Mouse (Mus musculus) limb, embryonic 15.5 days (tissue): Measurements from ENCODE around the gene Mef2d. TPM values are rescaled to one million over a fixed set of nuclear protein-coding genes. Genes with fewer than 3 reads are reported as not detected.
A peak's percentile ranks its signal among the peaks of the same experiment; 100 is the strongest.

Experiments
- ATAC-seq: fragments of 200-750 bp; cut with Nextera tagmentation; 2 replicates; pipeline ENCODE4 v1.8.0; 2017; ENCODE audit warnings: low read depth, moderate TSS enrichment; ENCODE audit not compliant: insufficient number of reproducible peaks, low FRiP score, low TSS enrichment
- H3K27ac ChIP-seq: fragments of 300-500 bp; sonication (generic); 2 replicates; pipeline ENCODE4 v1.5.1; 2015; ENCODE audit warnings: moderate library complexity, mild to moderate bottlenecking, inconsistent platforms
- H3K27me3 ChIP-seq: fragments of 300-500 bp; sonication (generic); 2 replicates; pipeline ENCODE4 v1.6.1; 2015; ENCODE audit warnings: inconsistent platforms
- H3K36me3 ChIP-seq: fragments of 300-500 bp; sonication (generic); 2 replicates; pipeline ENCODE4 v1.6.1; 2015; ENCODE audit warnings: inconsistent platforms
- H3K4me1 ChIP-seq: fragments of 300-500 bp; sonication (generic); 2 replicates; pipeline ENCODE4 v1.6.1; 2015; ENCODE audit warnings: inconsistent platforms
- H3K4me2 ChIP-seq: fragments of 300-500 bp; sonication (generic); 2 replicates; pipeline ENCODE4 v1.6.1; 2015; ENCODE audit warnings: mild to moderate bottlenecking, inconsistent platforms
- H3K4me3 ChIP-seq: fragments of 300-500 bp; sonication (generic); 2 replicates; pipeline ENCODE4 v1.5.1; 2015; ENCODE audit warnings: mild to moderate bottlenecking, inconsistent platforms
- H3K9ac ChIP-seq: fragments of 300-500 bp; sonication (generic); 2 replicates; pipeline ENCODE4 v1.6.1; 2015; ENCODE audit warnings: inconsistent platforms
- H3K9me3 ChIP-seq: fragments of 300-500 bp; sonication (generic); 2 replicates; pipeline ENCODE4 v1.6.1; 2016; ENCODE audit warnings: inconsistent platforms
- WGBS: fragments of 180-500 bp; shearing (Covaris S2); methylation state at CpG from one replicate; pipeline ENCODE4 v1.1.7; 2015; 5-methylcytosine and 5-hydroxymethylcytosine counted together
- polyA plus RNA-seq: library from polyadenylated mRNA; unstranded; fragments of >200 nt; fragmentation: Nextera tagmentation; extraction: Ambion mirVana; gene quantifications from 2 replicates; pipeline ENCODE4 v1.2.1, GENCODE M21; 2015

The Mef2d gene
- polyA plus RNA-seq, 1 experiment from 2014 or later = 23.3 TPM

GRCm38 (mm10) chr3:88139243-88140177 lies 2.7 kb upstream of the Mef2d start:
- peaks cover 53% of the 10 kb centered on the region for H3K4me1 ChIP-seq

DNA sequence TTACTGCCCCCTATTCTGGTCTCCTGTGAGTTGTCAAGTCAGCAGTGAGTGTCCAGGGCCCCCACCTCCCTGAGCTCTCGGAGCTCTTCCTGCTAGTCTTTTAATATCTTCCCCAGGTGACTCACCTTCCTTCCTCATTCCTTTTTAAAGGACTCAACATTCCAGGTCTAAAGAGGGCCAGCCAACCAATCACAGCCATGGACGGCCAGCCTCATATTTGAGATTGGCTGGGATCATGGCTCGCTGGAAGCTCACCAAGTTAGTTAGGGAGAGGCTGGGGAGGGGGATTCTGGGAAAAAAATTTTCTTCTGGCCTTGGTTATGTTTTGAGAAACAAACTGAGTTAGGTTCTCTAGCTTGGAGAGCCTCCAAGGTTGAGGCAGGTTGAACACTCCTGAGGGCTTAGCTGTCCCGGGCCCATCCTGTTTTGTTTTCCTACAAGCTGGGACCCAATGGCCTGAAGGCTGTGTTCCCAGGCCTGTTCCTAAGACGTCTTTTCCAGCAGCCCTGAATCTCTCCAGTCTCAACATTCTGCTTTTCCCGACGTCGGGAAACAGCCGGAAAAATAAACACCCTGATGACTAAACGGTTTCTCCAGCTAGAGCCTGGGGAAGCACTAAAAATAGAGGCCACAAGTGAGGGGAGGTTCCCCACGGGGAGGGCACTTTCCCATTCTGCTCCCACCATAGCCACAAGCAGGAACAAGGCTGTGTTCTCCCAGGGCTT lies 1.8 kb upstream of the Mef2d start:
- H3K4me2 ChIP-seq = peak overlapping the region; percentile 92
- 6% methylated on average over 11 of the region's 11 CpGs for WGBS
- H3K36me3 ChIP-seq = no peaks in the 10 kb centered on the region
- H3K27me3 ChIP-seq = no peaks in the 10 kb centered on the region
- H3K4me3 ChIP-seq = peak overlapping the region; percentile 58
- H3K27ac ChIP-seq = peak overlapping the region; percentile 100
- no peak for ATAC-seq
- no peaks in the 10 kb centered on the region for H3K9me3 ChIP-seq
- H3K9ac ChIP-seq = no peak overlapping the region
- H3K4me1 ChIP-seq = peaks cover 62% of the 10 kb centered on the region

More at GRCm38 (mm10) chr3:88139243-88140177, 2.7 kb upstream of the Mef2d start:
- Histone ChIP-seq H3K4me2 (peak overlapping the region; percentile 92), H3K36me3 (no peaks in the 10 kb centered on the region), H3K27ac (peak overlapping the region; percentile 100), H3K9ac (peak overlapping the region; percentile 66), H3K27me3 (no peaks in the 10 kb centered on the region), H3K4me3 (peak overlapping the region; percentile 58), H3K9me3 (no peaks in the 10 kb centered on the region)
- no peak for ATAC-seq
- WGBS = 15% methylated on average over 25 of the region's 25 CpGs

- no peak for ATAC-seq
- Histone ChIP-seq H3K4me2 (peak overlapping the region; percentile 92), H3K4me3 (peak overlapping the region; percentile 93), H3K27ac (peak overlapping the region; percentile 100), H3K9ac (no peak overlapping the region), H3K27me3 (no peaks in the 10 kb centered on the region), H3K9me3 (no peaks in the 10 kb centered on the region), H3K36me3 (no peaks in the 10 kb centered on the region), H3K4me1 (peaks cover 68% of the 10 kb centered on the region)
- WGBS = 17% methylated on average over 6 of the region's 6 CpGs
These were observed 1.2 kb upstream of the Mef2d start for GRCm38 (mm10) chr3:88140903-88141430.

DNA sequence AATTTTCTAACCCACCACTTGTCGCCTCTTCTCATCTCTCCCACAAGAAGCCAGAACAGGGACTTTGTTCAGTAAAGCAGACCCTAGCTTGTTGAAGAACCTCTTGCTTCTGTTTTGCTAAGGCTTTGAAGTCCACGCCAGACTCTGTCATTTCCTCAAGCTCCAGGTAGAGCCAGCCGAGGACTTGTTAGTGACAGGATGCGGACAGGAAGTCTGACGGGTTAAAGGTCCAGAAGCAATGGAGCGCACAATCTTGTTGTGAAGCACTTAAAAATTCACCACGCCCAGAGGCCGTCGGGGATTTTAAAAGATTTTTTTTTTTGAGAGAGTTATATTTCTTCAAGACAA lies 759 bp upstream of the Mef2d start:
- H3K9me3 ChIP-seq = no peaks in the 10 kb centered on the region
- WGBS = 6% methylated on average over 9 of the region's 9 CpGs
- no peak overlapping the region for H3K9ac ChIP-seq
- peak overlapping the region; percentile 100 for H3K27ac ChIP-seq
- peaks cover 72% of the 10 kb centered on the region for H3K4me1 ChIP-seq
- peak overlapping the region; percentile 92 for H3K4me2 ChIP-seq
- H3K36me3 ChIP-seq = no peaks in the 10 kb centered on the region
- peak overlapping the region; percentile 93 for H3K4me3 ChIP-seq
- no peak for ATAC-seq
- no peaks in the 10 kb centered on the region for H3K27me3 ChIP-seq

- no peak; the same call in 1 of the 2 replicates for ATAC-seq
- Histone ChIP-seq H3K4me2 (peak overlapping the region; percentile 92), H3K4me3 (peak overlapping the region; percentile 93), H3K9ac (peak overlapping the region; percentile 90), H3K36me3 (no peaks in the 10 kb centered on the region), H3K9me3 (no peaks in the 10 kb centered on the region), H3K4me1 (peaks cover 76% of the 10 kb centered on the region), H3K27ac (peak overlapping the region; percentile 100), H3K27me3 (no peaks in the 10 kb centered on the region)
- 0% methylated on average over 56 of the region's 57 CpGs for WGBS
These were observed 359 bp downstream of the Mef2d start for GRCm38 (mm10) chr3:88142546-88142915.

- H3K4me1 ChIP-seq = peaks cover 78% of the 10 kb centered on the region
- H3K9me3 ChIP-seq = no peaks in the 10 kb centered on the region
- no peaks in the 10 kb centered on the region for H3K27me3 ChIP-seq
- peak overlapping the region; percentile 90 for H3K9ac ChIP-seq
- H3K4me3 ChIP-seq = peak overlapping the region; percentile 93
- under 1% methylated on average over 33 of the region's 33 CpGs for WGBS
- H3K27ac ChIP-seq = peak overlapping the region; percentile 100
- no peaks in the 10 kb centered on the region for H3K36me3 ChIP-seq
- ATAC-seq = no peak
- peak overlapping the region; percentile 92 for H3K4me2 ChIP-seq
These were observed 972 bp downstream of the Mef2d start for GRCm38 (mm10) chr3:88142916-88143771.

- H3K9ac ChIP-seq = 0 out of 2 replicates have a peak overlapping the region, but pooled peaks have one; percentile 14
- H3K36me3 ChIP-seq = no peaks in the 10 kb centered on the region
- no peaks in the 10 kb centered on the region for H3K27me3 ChIP-seq
- 25% methylated on average over 5 of the region's 5 CpGs for WGBS
- peak overlapping the region; percentile 92 for H3K4me2 ChIP-seq
- H3K4me3 ChIP-seq = peak overlapping the region; percentile 93
- peaks cover 82% of the 10 kb centered on the region for H3K4me1 ChIP-seq
- H3K27ac ChIP-seq = peak overlapping the region; percentile 100; the same call in 1 of the 2 replicates
- no peaks in the 10 kb centered on the region for H3K9me3 ChIP-seq
- no peak for ATAC-seq
These were observed 1.9 kb downstream of the Mef2d start for GRCm38 (mm10) chr3:88143961-88144486.

- 50% methylated on average over 6 of the region's 6 CpGs for WGBS
- H3K9me3 ChIP-seq = no peaks in the 10 kb centered on the region
- H3K9ac ChIP-seq = 0 out of 2 replicates have a peak overlapping the region, but pooled peaks have one; percentile 10
- H3K4me1 ChIP-seq = peaks cover 82% of the 10 kb centered on the region
- no peaks in the 10 kb centered on the region for H3K27me3 ChIP-seq
- H3K4me2 ChIP-seq = peak overlapping the region; percentile 92
- H3K36me3 ChIP-seq = no peaks in the 10 kb centered on the region
- peak overlapping the region; percentile 93 for H3K4me3 ChIP-seq
- H3K27ac ChIP-seq = no peak overlapping the region
- ATAC-seq = no peak
These were observed 2.7 kb downstream of the Mef2d start for GRCm38 (mm10) chr3:88144648-88145410.

DNA sequence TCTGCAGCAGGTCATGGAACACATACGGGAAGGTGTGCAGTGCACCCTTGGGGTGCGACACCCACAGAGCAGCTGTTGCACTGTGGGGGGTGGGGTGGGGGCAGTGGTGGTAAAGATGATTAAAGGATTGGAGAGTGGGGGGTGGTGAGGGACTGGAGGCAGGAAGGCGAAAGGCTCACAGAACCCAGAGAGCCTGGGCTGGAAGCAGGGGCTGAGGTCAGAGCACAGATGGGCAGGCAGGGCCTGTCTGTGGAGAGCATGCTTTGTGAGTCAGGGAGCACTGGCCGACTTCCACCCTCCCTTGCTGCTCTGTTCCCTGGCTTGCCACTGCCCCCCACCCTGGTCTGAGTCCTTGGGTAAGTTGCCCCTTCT lies 3.2 kb downstream of the Mef2d start:
- Histone ChIP-seq H3K27ac (no peak overlapping the region), H3K4me3 (peak overlapping the region; percentile 93; the same call in 1 of the 2 replicates), H3K4me2 (peak overlapping the region; percentile 92), H3K4me1 (peaks cover 82% of the 10 kb centered on the region), H3K9ac (0 out of 2 replicates have a peak overlapping the region, but pooled peaks have one; percentile 10), H3K36me3 (no peaks in the 10 kb centered on the region), H3K9me3 (no peaks in the 10 kb centered on the region), H3K27me3 (no peaks in the 10 kb centered on the region)
- WGBS = 28% methylated on average over 4 of the region's 4 CpGs
- ATAC-seq = no peak

GRCm38 (mm10) chr3:88145952-88146351 lies 3.8 kb downstream of the Mef2d start:
- Histone ChIP-seq H3K9ac (0 out of 2 replicates have a peak overlapping the region, but pooled peaks have one; percentile 15), H3K36me3 (no peaks in the 10 kb centered on the region), H3K27ac (no peak overlapping the region; the same call in 1 of the 2 replicates), H3K4me2 (peak overlapping the region; percentile 92), H3K4me3 (no peak overlapping the region), H3K9me3 (no peaks in the 10 kb centered on the region), H3K4me1 (peaks cover 82% of the 10 kb centered on the region), H3K27me3 (no peaks in the 10 kb centered on the region)
- ATAC-seq = no peak
- 59% methylated on average over 5 of the region's 5 CpGs for WGBS
